ENCODE assay signal across 8 mouse cellular contexts in genomic region chr17:26676616-26677376, GRCm38 (mm10). TPM values are rescaled to one million over a fixed set of nuclear protein-coding genes. Genes with fewer than 3 reads are reported as not detected.
DNase-seq lines count a peak whose midpoint lies in the region; ATAC-seq and TF ChIP-seq lines count a peak whose summit lies in the region.

No protein-coding gene starts in this region.

- peak; percentile 29 for TF ChIP-seq CTCF in heart, postnatal 0 days (IDR thresholded peaks at IDR 0.05; ENCODE audit: low read depth)

- no peak for TF ChIP-seq EP300 in heart, postnatal 0 days (IDR thresholded peaks at IDR 0.05; ENCODE audit: low read depth)

- under 1% methylated on average over 26 of the region's 26 CpGs for WGBS in heart, postnatal 0 days

- DNase-seq in cerebellum, adult 8-10 months, result no peak
- peak; percentile 88 for DNase-seq in adrenal gland, postnatal 14 days
- DNase-seq in fibroblast of lung, adult 2 months (ENCODE audit: low read depth), result peak; percentile 45
- DNase-seq in heart, postnatal 0 days (ENCODE audit: low spot score), result peak; percentile 80
- peak; percentile 70 to 85 for DNase-seq in kidney, postnatal 25 days
- DNase-seq in lung, postnatal 25 days (ENCODE audit: low spot score), result peak; percentile 72
- peak; percentile 61 for DNase-seq in right cerebral cortex, postnatal 4 days

- no peaks in the 10 kb centered on the region for H3K9me3 ChIP-seq in heart, postnatal 0 days (replicated peaks; ENCODE audit: control insufficient read depth, low read length)

- peaks cover 19% of the 10 kb centered on the region for H3K4me1 ChIP-seq in heart, postnatal 0 days (ENCODE audit: control insufficient read depth, insufficient read depth)

- peak; percentile 87; the same call in 1 of the 2 replicates for ATAC-seq in cerebellum, adult (ENCODE audit: insufficient number of reproducible peaks, low FRiP score, low TSS enrichment)
- ATAC-seq in heart, postnatal 0 days (ENCODE audit: insufficient read depth, low read depth), result peak; percentile 86

- H3K4me3 ChIP-seq in heart, postnatal 0 days (ENCODE audit: low read depth, low read length), result peak overlapping the region; percentile 82

- H3K36me3 ChIP-seq in heart, postnatal 0 days (replicated peaks; ENCODE audit: control insufficient read depth, insufficient read depth, low read length), result peaks cover 9% of the 10 kb centered on the region

- H3K4me2 ChIP-seq in heart, postnatal 0 days (ENCODE audit: low read depth, low read length), result peak overlapping the region; percentile 65

- H3K27me3 ChIP-seq in heart, postnatal 0 days (ENCODE audit: control insufficient read depth, insufficient read depth, low read length), result no peaks in the 10 kb centered on the region

- H3K9ac ChIP-seq in heart, postnatal 0 days (replicated peaks; ENCODE audit: low read depth, low read length), result peak overlapping the region; percentile 73

- peak overlapping the region; percentile 96 for H3K27ac ChIP-seq in heart, postnatal 0 days (ENCODE audit: low read depth)

RNA-seq across cellular contexts. Expression of gene Atp6v0e, which starts 13.8 kb away (rescaled TPM):
- 188 and 193 TPM in 2 replicates for total RNA-seq in adrenal gland, postnatal 14 days (2021)
- 224 and 298 TPM in 2 replicates for total RNA-seq in heart, postnatal 0 days (2014; rRNA removed; ENCODE audit: low replicate concordance)
- 206 and 223 TPM in 2 replicates for polyA plus RNA-seq in heart, postnatal 0 days (2015; fragmentation: Nextera tagmentation; extraction: Ambion mirVana)

RNA-seq across cellular contexts. Expression of gene Crebrf, which starts 38.7 kb away (rescaled TPM):
- total RNA-seq in adrenal gland, postnatal 14 days (2021), result 50.2 and 66.8 TPM in 2 replicates
- total RNA-seq in heart, postnatal 0 days (2014; rRNA removed; ENCODE audit: low replicate concordance), result 13.6 and 23.8 TPM in 2 replicates
- 11.8 and 17.3 TPM in 2 replicates for polyA plus RNA-seq in heart, postnatal 0 days (2015; fragmentation: Nextera tagmentation; extraction: Ambion mirVana)
